Mouse (Mus musculus): ENCODE results near the gene Gpt2. TPM values are rescaled to one million over a fixed set of nuclear protein-coding genes. Genes with fewer than 3 reads are reported as not detected.

The Gpt2 gene
- total RNA-seq, 2 experiments from 2014 or later: 70.9 to 88.3 TPM

DNA sequence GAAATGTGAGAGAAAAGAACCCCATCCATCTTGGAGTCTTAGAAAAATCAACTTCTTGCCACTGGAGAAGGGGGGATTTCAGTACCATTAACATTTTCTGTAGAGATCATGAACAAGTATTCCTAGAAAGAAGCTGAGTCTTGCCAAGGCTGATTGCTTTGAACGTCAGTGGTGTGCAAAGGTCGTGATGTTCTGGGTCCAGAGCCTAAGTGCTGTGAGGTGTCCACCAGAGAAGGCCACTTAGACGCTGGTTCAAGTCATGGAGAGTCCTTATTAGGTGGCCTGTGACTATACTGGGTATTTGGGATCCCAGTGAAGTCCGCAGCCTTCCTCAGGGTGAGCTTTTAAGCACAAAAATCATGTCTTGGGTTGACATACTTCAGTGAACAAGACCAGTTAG is 26.3 kb upstream of the Gpt2 start:
- H3K4me3 ChIP-seq: no peak overlapping the region
- DNase-seq (ENCODE audit: low spot score in 2 of 2): no peak
- TF ChIP-seq CTCF (conservative IDR thresholded peaks at IDR 0.05): no peak
- no peak overlapping the region for H3K27ac ChIP-seq

DNA sequence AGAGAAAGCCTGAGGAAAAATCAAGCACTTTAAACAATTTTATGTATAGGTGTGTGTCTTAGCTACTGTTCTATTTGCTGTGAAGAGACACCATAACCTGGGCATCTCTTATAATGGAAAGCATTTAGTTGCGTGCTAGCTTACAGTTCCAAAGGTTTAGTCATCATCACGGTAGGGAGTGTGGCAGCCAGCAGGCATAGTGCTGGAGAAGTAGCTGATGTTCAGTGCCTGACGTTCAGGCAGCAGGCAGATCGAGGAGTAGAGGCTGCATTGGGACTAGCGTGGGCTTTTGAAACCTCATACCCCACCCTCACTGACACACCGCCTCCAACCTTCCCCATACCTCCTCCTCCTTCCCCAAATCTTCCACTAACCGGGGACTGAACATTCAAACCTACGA is 21.6 kb upstream of the Gpt2 start:
- no peak for TF ChIP-seq CTCF (conservative IDR thresholded peaks at IDR 0.05)
- Histone ChIP-seq H3K27ac (no peak overlapping the region), H3K4me3 (no peak overlapping the region)
- no peak for DNase-seq (ENCODE audit: low spot score in 2 of 2)

DNA sequence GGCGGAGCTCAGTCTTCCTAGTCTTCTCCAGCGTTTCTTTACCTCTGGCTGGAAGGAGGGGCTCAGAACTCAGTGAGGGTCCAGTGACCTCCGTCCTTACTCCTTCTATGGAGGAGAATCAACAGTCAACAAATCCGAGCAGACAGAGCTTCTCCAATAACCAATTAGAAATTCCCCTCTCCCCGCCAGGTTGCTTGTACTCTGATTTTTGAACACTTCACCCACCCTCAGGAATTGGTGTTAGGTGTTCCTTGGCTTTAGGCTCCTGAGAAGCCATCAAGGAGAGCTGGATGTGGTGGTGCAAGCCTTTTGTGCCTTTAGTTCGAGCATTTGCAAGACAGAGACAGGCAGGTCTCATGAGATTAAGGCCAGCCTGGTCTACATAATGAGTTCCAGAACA is 19.6 kb upstream of the Gpt2 start:
- H3K27ac ChIP-seq: no peak overlapping the region
- no peak for TF ChIP-seq CTCF (conservative IDR thresholded peaks at IDR 0.05)
- no peak overlapping the region for H3K4me3 ChIP-seq
- DNase-seq (ENCODE audit: low spot score in 2 of 2): no peak

DNA sequence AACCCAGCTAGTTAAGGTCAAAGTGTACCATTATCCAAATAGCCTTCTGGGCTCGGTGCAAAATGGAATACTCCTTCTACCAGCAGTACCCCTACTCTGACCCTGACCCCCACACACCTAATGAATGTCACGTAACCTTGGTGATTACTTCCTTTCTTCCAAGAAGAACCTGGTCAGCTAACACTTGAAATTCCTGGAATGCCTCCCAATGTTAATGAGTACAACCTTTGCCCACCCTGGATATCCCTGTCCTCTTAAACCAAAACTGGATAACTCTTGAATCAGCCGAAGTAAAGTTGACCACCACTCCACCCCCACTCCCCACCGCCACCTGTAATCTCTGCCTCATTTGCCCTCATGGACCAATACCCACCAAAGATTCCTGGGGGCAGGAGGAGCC is 19.1 kb upstream of the Gpt2 start:
- no peak for TF ChIP-seq CTCF (conservative IDR thresholded peaks at IDR 0.05)
- H3K4me3 ChIP-seq: no peak overlapping the region
- no peak overlapping the region for H3K27ac ChIP-seq
- DNase-seq (ENCODE audit: low spot score in 2 of 2): no peak

DNA sequence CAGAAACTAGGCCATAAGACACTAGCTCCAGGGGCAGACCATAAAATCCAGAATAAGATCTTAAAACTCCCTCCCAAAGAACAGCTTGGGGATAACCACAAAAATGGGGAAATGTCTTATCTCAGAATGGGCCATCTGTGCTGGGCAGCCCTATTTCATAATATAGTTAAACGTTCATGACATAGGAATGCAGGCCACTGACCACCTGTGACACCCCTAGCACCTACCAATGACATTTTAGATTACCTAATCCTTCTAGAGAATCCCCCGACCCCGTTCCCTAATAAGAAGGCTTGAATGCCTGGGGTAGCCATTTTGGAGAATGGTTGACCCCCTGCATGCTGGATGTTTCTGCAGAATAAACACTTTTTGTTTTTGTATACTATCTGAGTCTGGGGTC is 17.5 kb upstream of the Gpt2 start:
- TF ChIP-seq CTCF (conservative IDR thresholded peaks at IDR 0.05): no peak
- H3K27ac ChIP-seq: no peak overlapping the region
- DNase-seq (ENCODE audit: low spot score in 2 of 2): no peak
- H3K4me3 ChIP-seq: no peak overlapping the region

DNA sequence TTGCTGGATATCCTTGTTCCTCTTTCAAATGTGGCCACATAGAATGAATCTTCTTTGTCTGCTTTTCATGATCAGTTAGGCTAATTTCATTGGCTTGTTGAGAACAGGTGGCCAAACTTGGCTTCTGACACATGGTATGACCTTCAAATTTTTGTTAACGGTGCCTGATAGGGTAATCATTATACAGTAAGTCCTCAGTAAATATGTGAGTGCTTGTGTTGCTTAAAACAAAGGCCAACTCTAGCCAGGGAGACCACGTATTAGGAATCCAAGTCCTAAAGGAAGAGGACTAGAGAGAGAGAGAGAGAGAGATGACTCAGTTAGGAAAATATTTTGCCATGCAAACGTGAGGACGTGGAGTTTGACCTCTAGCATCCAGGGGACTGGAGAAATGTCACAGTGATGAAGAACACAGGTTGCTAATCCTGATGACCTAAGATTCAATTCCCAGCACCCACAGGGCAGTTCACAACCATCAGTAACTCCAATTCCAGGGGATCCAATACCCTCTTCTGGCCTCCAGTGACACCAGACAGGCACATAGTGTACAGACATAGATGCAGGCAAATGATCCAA is 15.3 kb upstream of the Gpt2 start:
- no peak for TF ChIP-seq CTCF (conservative IDR thresholded peaks at IDR 0.05)
- Histone ChIP-seq H3K4me3 (no peak overlapping the region), H3K27ac (no peak overlapping the region)
- no peak for DNase-seq (ENCODE audit: low spot score in 2 of 2)

DNA sequence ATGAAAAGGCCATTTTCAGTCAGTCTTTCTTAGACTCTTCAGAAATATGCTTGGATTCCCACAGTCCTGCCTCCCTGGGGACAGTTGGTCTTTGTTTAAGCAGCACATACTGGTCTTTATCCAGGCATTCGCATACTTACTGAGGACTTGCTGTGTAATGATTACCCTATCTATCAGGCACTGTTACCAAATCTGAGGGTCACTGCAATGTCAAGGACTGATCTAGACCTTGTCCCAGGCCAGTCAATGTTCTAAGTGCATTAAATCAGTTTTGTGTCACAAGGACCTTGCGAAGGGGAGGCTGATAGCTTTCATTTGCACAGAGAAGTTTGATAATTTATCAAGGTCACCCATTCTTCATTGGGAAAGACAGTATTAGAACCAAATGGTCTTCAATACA is 14.0 kb upstream of the Gpt2 start:
- no peak for TF ChIP-seq CTCF (conservative IDR thresholded peaks at IDR 0.05)
- no peak for DNase-seq (ENCODE audit: low spot score in 2 of 2)
- Histone ChIP-seq H3K27ac (no peak overlapping the region), H3K4me3 (no peak overlapping the region)

DNA sequence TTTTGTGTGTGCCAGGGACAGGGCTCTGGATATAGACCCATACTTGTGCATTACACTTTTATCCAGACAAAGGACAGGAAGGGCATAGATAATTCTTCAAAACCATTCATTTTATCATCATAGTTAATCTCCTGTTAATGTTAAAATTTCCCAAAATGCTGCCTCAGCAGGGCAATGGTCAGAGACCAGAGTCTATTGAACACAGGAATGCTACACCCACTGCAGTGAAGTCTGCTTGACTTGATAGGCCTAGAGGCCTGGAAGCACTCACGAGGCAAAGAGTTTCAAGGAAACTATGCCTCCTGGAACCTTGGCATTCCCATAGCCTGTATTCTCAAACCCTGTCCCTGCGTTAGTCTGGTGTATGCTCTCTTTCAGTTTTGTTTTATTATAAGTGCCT is 12.7 kb upstream of the Gpt2 start:
- TF ChIP-seq CTCF (conservative IDR thresholded peaks at IDR 0.05): no peak

DNA sequence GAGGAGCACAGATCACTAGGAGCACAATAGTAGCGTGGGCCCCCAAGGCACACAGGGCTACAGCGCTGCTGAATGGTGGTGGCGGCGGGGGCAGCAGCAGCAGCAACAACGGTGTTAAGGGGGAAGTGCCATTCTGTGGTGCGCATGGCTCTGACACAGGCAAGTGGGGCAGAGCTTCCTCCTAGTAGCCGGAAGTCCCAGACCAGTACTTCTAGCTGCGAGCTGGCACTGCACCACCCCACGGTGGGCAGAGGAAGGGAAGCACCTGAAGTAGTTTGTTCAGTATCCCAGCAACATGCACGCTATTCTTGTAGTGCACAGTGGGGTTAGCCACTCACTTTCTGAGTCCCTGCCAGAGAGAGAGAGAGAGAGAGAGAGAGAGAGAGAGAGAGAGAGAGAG is 10.5 kb upstream of the Gpt2 start:
- Histone ChIP-seq H3K4me3 (peak overlapping the region; percentile 26), H3K27ac (peak overlapping the region; percentile 80)
- DNase-seq (ENCODE audit: low spot score in 2 of 2): peak; percentile 27 to 37
- no peak for TF ChIP-seq CTCF (conservative IDR thresholded peaks at IDR 0.05)

More for the DNA sequence above, 12.7 kb upstream of the Gpt2 start:
- H3K4me3 ChIP-seq: no peak overlapping the region
- H3K27ac ChIP-seq: no peak overlapping the region
- DNase-seq (ENCODE audit: low spot score in 2 of 2): no peak

DNA sequence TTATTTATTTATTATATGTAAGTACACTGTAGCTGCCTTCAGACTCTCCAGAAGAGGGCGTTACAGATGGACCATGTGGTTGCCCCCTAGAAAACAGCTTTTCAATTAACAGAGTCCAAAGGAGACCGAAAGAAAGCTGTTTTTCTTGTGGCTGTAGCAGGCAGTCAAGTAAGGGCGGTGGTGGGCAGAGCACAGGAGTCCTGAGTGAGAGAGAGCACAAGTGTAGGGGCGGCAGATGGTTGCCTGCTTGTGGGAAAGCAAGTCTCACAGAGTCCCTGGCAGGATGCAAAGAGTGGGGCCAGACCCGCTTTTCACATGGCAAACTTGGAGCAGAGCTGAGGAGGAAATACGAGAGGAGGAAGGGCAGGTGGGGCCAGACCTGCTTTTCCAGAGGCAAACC is 9.9 kb upstream of the Gpt2 start:
- Histone ChIP-seq H3K4me3 (no peak overlapping the region), H3K27ac (peak overlapping the region; percentile 80; the same call in 1 of the 2 replicates)
- peak; percentile 44 for TF ChIP-seq CTCF (conservative IDR thresholded peaks at IDR 0.05)
- peak in 1 of 2 experiments; percentile 41 for DNase-seq (ENCODE audit: low spot score in 2 of 2)

DNA sequence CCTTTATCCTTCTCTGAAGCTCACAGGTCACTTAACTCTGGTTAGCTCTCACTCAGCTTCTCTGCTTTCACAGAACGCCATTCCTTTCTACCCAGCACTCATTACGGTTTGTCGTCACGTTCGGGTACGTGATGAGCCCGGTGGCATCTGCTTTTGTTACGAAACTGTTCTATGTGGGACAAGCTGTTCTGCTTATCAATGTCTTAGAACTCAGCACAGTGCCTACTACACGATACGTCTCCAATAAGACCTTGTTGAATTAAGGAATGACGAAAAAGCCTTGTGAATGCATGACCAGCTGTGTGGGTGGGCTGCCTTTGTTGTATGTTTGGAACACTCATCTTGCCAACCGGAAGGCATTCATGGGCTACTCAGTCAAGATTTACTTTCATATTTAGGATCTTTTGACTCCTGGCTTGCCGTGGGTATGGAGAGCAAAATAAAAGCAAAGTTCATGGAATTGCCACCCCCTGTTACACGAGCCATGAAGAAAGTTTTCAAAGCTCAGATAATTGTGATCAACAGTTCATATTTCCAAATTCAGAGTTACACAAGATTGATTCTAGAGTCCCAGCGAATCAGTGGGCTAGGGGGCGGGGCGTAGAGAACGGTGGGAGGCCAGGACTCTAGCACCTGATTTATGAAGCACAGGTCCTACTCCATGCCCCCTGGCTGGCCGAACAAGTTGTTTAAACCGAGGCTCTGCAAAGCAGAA is 4.3 kb upstream of the Gpt2 start:
- DNase-seq (ENCODE audit: low spot score in 2 of 2): peak; percentile 20 to 52
- no peak overlapping the region for H3K4me3 ChIP-seq
- TF ChIP-seq CTCF (conservative IDR thresholded peaks at IDR 0.05): no peak
- H3K27ac ChIP-seq: peak overlapping the region; percentile 39; the same call in 1 of the 2 replicates

DNA sequence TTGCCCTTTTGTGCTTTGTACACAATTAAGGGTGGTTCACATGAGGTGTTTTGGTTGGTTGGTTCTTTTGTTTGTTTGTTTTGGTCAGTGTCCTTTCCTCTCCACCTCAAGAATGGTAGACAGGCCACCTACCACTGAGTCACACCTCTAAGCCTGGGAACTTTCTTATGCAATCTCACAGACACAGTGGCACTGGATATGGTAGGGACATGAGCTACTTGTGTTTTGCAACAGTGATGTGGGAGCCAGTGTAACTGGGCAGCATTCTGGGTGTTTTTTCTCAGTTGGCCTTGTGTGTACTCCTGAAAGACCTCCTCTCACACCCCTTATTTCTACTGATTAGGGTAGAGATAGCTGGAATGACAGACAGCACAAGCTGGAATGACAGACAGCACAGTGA is 3.7 kb upstream of the Gpt2 start:
- Histone ChIP-seq H3K27ac (no peak overlapping the region), H3K4me3 (no peak overlapping the region)
- no peak for TF ChIP-seq CTCF (conservative IDR thresholded peaks at IDR 0.05)
- DNase-seq (ENCODE audit: low spot score in 2 of 2): no peak

DNA sequence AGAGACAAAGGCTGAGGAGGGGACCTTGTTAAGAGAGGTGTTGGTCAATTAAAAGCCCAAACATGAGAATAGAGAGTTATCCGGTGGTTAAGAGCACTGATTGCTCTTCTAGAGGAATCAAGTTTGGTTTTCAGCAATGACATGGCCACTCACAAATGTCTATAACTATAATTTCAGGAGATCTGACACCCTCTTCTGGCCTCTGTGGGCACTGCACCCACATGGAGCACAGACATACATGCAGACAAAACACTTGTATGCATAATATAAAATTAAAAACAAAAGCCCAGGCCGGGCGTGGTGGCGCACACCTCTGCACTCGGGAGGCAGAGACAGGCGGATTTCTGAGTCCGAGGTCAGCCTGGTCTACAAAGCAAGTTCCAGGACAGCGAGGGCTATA is 2.8 kb upstream of the Gpt2 start:
- no peak for DNase-seq (ENCODE audit: low spot score in 2 of 2)
- peak; percentile 48 for TF ChIP-seq CTCF (conservative IDR thresholded peaks at IDR 0.05)
- no peak overlapping the region for H3K27ac ChIP-seq
- H3K4me3 ChIP-seq: no peak overlapping the region
